Mouse (Mus musculus) embryonic facial prominence, embryonic 11.5 days (tissue): ENCODE data around the gene Myo9b. TPM values are rescaled to one million over a fixed set of nuclear protein-coding genes. Genes with fewer than 3 reads are reported as not detected.

Experiments used
- ATAC-seq: fragments of 200-750 bp; cut with Nextera tagmentation; replicated peaks from 2 replicates; pipeline ENCODE4 v1.8.0; 2017; ENCODE audit warnings: low read depth; ENCODE audit not compliant: insufficient number of reproducible peaks, low FRiP score, low TSS enrichment
- DNase-seq: peaks from one replicate; pipeline ENCODE4 v3.0.0-alpha.2; 2015; ENCODE audit warnings: low spot score
- H3K27ac ChIP-seq: fragments of 300-500 bp; sonication (generic); replicated peaks from 2 replicates; pipeline ENCODE4 v1.5.1; 2014; ENCODE audit warnings: mild to moderate bottlenecking, low read depth, low read length, control low read depth
- H3K27me3 ChIP-seq: fragments of 300-500 bp; sonication (generic); 2 replicates; pipeline ENCODE4 v1.6.1; 2014; ENCODE audit warnings: mild to moderate bottlenecking, low read length, moderate library complexity, mixed read lengths; ENCODE audit not compliant: control insufficient read depth, insufficient read depth
- H3K36me3 ChIP-seq: fragments of 300-500 bp; sonication (generic); replicated peaks from 2 replicates; pipeline ENCODE4 v1.6.1; 2014; ENCODE audit warnings: low read depth, mild to moderate bottlenecking, low read length, moderate library complexity, mixed read lengths; ENCODE audit not compliant: control insufficient read depth, insufficient read depth
- H3K4me1 ChIP-seq: fragments of 300-500 bp; sonication (generic); 2 replicates; pipeline ENCODE4 v1.6.1; 2014; ENCODE audit warnings: low read length, mixed read lengths; ENCODE audit not compliant: control insufficient read depth, insufficient read depth
- H3K4me2 ChIP-seq: fragments of 300-500 bp; sonication (generic); 2 replicates; pipeline ENCODE4 v1.6.1; 2014; ENCODE audit warnings: low read depth, mild to moderate bottlenecking, control low read depth, low read length, moderate library complexity
- H3K4me3 ChIP-seq: fragments of 300-500 bp; sonication (generic); 2 replicates; pipeline ENCODE4 v1.5.1; 2014; ENCODE audit warnings: low read depth, low read length, control low read depth
- H3K9ac ChIP-seq: fragments of 300-500 bp; sonication (generic); replicated peaks from 2 replicates; pipeline ENCODE4 v1.6.1; 2014; ENCODE audit warnings: mild to moderate bottlenecking, control low read depth, low read length
- H3K9me3 ChIP-seq: fragments of 300-500 bp; sonication (generic); replicated peaks from 2 replicates; pipeline ENCODE4 v1.6.1; 2016; ENCODE audit warnings: mild to moderate bottlenecking, low read length, inconsistent platforms, mixed read lengths; ENCODE audit not compliant: control insufficient read depth
- WGBS: fragments of 180-500 bp; shearing (Covaris S2); extraction: QIAGEN DNeasy Blood & Tissue Kit; methylation state at CpG from one replicate; pipeline ENCODE4 v1.1.7; 2014; 5-methylcytosine and 5-hydroxymethylcytosine counted together
- polyA plus RNA-seq: library from polyadenylated mRNA; unstranded; fragments of >200 nt; fragmentation: Nextera tagmentation; extraction: Ambion mirVana; gene quantifications from 2 replicates; pipeline ENCODE4 v1.2.1, GENCODE M21; 2014

Gene Myo9b
- polyA plus RNA-seq, 1 experiment from 2014 or later, result 17.5 TPM

DNA sequence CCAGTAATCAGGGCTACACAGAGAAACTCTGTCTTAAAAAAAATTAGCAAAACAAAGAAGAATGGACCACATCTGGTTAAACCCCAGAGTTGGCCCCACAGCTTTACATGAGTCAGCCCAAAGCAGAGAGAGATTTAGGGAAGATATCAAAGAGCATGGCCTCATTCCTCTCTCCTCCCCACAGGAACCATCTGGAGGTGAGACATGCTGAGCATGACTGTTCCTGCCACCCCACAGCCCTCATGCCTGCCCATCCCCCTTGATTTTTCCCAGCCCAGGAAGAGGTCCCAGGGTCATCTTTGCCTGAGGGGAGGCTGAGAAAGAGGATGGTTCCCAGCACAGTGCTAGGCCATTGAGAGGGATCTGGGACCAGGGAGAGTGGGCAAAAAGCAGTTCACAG is 95.9 kb downstream of the Myo9b start:
- Histone ChIP-seq H3K4me1 (0 out of 2 replicates have a peak, but pooled peaks cover 3% of the 10 kb centered on the region), H3K9me3 (no peaks in the 10 kb centered on the region), H3K9ac (no peak overlapping the region), H3K36me3 (no peaks in the 10 kb centered on the region; the same call in 1 of the 2 replicates), H3K4me3 (no peak overlapping the region), H3K4me2 (no peak overlapping the region), H3K27me3 (no peaks in the 10 kb centered on the region), H3K27ac (no peak overlapping the region)
- ATAC-seq, result no peak
- DNase-seq, result no peak

DNA sequence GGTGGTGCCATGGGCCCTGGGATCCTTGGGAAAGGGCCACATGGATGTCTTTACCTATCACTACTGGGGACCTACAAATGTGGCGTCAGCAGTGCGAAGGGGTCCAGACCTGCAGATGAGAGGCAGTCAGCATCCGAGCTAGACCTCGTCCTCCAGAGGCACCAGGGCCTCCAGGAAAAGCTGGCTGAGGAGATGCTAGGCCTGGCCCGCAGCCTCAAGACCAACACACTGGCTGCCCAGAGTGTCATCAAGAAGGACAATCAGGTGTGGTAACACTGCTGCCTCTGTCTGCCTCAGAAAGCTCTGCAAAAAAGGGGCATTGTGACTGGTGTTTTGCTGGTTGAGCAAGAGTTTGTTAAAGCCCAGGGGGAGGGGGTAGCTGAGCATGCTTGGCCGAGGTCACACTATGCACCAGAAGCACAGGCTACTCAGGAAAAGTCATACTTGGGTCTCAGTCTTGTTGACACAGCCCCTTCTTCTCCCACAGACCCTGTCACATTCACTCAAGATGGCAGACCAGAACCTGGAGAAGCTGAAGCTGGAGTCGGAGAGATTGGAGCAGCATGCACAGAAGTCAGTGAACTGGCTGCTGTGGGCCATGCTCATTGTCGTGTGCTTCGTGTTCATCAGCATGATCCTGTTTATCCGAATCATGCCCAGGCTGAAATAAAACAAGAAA is 96.7 kb downstream of the Myo9b start:
- no peaks in the 10 kb centered on the region; the same call in 1 of the 2 replicates for H3K36me3 ChIP-seq
- WGBS, result 87% methylated on average over 10 of the region's 10 CpGs

DNA sequence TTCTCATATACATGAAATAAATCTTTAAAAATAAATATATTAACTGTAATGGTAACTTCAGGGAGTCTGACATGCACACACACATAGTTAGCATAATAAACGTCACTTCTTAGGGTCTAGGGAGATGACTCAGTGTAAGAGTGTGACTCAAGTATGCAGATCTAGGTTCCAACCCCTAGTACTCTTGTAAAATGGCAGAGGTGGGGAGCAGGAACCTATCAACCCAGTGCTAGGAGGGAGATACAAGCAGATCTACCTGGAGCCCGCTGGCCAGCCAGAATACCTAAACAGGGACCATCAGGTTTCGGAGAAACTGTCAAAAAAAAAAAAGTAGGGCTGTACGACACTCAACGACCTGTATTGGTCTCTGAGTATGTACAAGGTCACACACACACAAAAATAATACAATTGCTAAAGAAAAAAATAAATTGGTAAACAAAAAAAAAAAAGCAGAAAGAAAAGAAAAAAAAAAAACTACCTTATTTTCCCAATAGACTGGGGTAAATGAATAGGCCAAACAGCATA is 98.3 kb downstream of the Myo9b start:
- H3K36me3 ChIP-seq, result no peaks in the 10 kb centered on the region; the same call in 1 of the 2 replicates
- H3K4me2 ChIP-seq, result peak overlapping the region; percentile 32
- peak overlapping the region; percentile 2; the same call in 1 of the 2 replicates for H3K9ac ChIP-seq
- no peak for ATAC-seq
- WGBS, result 30% methylated on average over 5 of the region's 5 CpGs
- no peak overlapping the region for H3K27ac ChIP-seq
- H3K9me3 ChIP-seq, result no peaks in the 10 kb centered on the region
- peak overlapping the region; percentile 70 for H3K4me3 ChIP-seq
- DNase-seq, result no peak
- H3K27me3 ChIP-seq, result no peaks in the 10 kb centered on the region
- H3K4me1 ChIP-seq, result peaks cover 6% of the 10 kb centered on the region

More for the DNA sequence above, 96.7 kb downstream of the Myo9b start:
- Histone ChIP-seq H3K4me1 (0 out of 2 replicates have a peak, but pooled peaks cover 3% of the 10 kb centered on the region), H3K27ac (no peak overlapping the region), H3K4me3 (no peak overlapping the region), H3K4me2 (no peak overlapping the region), H3K9ac (no peak overlapping the region), H3K27me3 (no peaks in the 10 kb centered on the region), H3K9me3 (no peaks in the 10 kb centered on the region)
- ATAC-seq (no peak), DNase-seq (no peak)

DNA sequence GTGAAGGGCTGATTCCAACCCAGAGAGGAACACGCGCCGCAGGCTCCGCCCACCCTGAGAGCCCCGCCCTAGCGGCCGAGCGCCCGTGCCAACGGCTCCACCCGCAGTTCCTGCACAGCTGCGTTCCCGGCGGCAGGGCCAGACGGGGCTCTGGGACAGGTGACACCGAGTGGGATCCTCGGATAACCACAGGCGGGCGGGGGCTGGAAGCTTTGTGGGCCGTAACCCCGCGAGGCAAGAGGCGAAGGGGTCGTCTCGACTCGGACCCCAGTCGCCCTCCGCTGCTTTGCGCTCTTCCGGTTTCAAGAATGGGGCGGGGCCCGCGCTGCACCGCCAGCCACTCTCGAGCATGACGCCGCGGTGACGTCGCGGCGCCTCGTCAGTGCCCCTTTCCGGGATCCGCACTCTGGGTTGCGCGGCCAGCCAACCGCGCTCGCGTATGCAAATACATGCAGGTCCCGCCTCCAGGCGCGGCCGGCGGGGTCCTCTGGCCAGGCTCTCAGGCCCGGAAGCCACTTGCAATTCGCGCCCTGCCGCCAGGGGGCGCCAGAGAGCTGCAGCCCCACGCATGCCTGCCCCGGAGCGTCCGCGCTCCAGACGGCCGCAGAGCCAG is 98.8 kb downstream of the Myo9b start, which contains the start of gene Ocel1:
Gene Ocel1 (plus strand): TSS at position 63 of the 613 bp plus-strand sequence.
- no peaks in the 10 kb centered on the region for H3K9me3 ChIP-seq
- no peak within 1 kb of the TSS for H3K27ac ChIP-seq
- H3K4me1 ChIP-seq, result peaks cover 12% of the 10 kb centered on the region
- peak within 1 kb of the TSS; percentile 70 for H3K4me3 ChIP-seq
- under 1% methylated on average over 68 of the region's 68 CpGs for whole genome bisulfite sequencing
- peak within 1 kb of the TSS; percentile 32 for H3K4me2 ChIP-seq
- peak within 1 kb of the TSS; percentile 38; the same call in 1 of the 2 replicates for H3K9ac ChIP-seq
- peak; percentile 98 for DNase-seq
- H3K36me3 ChIP-seq, result no peaks in the 10 kb centered on the region; the same call in 1 of the 2 replicates
- peak; percentile 68 for ATAC-seq
- no peaks in the 10 kb centered on the region for H3K27me3 ChIP-seq

DNA sequence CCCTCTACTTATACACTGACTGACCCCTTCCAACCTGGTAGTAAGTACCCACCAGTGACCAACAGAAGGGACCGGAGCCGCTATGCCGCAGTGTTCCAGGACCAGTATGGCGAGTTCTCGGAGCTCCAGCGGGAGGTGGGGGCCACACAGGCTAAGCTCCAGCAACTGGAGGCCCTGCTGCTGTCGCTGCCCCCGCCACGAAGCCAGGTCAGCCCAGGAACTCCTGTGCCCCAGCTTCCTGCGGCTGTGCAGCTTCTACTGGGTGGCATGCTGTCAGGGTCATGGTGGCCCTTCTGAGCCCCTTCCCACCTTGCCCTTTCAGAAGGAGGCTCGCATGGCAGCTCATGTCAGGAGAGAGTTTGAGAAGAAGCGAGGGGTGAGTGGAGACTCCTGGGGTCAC is 99.9 kb downstream of the Myo9b start:
- Histone ChIP-seq H3K27ac (no peak overlapping the region), H3K4me1 (peaks cover 12% of the 10 kb centered on the region), H3K27me3 (no peaks in the 10 kb centered on the region), H3K36me3 (no peaks in the 10 kb centered on the region; the same call in 1 of the 2 replicates), H3K4me3 (no peak overlapping the region), H3K9me3 (no peaks in the 10 kb centered on the region), H3K4me2 (no peak overlapping the region), H3K9ac (no peak overlapping the region)
- 80% methylated on average over 12 of the region's 12 CpGs for WGBS
- DNase-seq (no peak), ATAC-seq (no peak)

DNA sequence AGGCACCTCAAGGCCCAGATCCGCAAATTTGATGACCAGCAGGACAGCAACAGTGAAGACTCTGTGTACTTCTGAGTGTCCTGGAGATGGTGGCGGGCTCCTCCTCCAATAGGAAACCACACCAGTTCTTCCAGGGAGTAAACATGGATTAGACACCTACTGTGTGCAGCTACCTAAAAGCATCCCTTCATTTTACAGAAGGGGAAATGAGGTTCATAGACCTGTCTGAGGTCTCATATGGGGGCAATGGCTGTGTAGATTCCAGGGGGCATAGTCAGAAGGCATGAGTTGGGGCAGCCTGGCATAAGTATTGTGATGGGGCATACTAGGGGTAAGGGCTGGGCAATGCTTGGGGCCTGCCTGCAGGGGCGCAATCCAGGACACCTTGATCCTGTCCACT is 100.5 kb downstream of the Myo9b start:
- 92% methylated on average over 3 of the region's 3 CpGs for WGBS
- H3K36me3 ChIP-seq, result no peaks in the 10 kb centered on the region; the same call in 1 of the 2 replicates

DNA sequence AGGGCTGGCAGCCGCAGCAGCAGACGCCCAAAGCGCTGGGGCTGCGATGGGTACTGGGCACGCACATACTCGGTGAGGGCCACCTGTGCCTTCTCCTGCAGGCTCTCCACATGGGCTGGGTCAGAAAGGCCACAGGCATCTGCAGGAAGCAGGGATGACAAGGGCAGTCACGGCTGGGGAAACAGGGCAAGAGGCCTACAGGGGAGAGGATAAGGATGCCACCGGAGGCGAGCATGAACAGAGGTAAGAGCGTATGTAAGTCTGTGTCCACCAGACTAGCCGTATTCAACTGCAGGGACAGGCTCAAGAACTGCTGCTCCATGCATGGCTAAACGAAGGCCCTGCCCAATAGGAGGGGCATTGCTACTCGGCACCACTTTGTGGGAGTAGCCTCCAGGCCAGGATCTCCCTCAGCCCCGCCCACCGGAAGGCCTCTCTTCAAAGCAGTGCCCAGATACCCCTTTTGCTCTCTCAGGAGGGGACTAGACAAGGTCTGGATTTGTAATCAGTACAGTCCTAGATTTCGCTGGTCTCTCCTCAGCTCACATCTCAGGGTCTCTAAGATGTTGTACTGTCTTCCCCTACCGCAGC is 102.2 kb downstream of the Myo9b start:
- H3K9ac ChIP-seq, result no peak overlapping the region
- no peaks in the 10 kb centered on the region for H3K27me3 ChIP-seq
- ATAC-seq (no peak), DNase-seq (no peak)
- H3K27ac ChIP-seq, result no peak overlapping the region
- no peak overlapping the region for H3K4me3 ChIP-seq
- no peaks in the 10 kb centered on the region; the same call in 1 of the 2 replicates for H3K36me3 ChIP-seq
- 73% methylated on average over 17 of the region's 17 CpGs for WGBS
- H3K9me3 ChIP-seq, result no peaks in the 10 kb centered on the region
- no peak overlapping the region for H3K4me2 ChIP-seq
- peaks cover 13% of the 10 kb centered on the region for H3K4me1 ChIP-seq

More for the DNA sequence above, 100.5 kb downstream of the Myo9b start:
- H3K4me2 ChIP-seq, result no peak overlapping the region
- H3K27me3 ChIP-seq, result no peaks in the 10 kb centered on the region
- H3K9ac ChIP-seq, result no peak overlapping the region
- no peak for DNase-seq
- H3K4me3 ChIP-seq, result no peak overlapping the region
- no peak overlapping the region for H3K27ac ChIP-seq
- H3K4me1 ChIP-seq, result peaks cover 9% of the 10 kb centered on the region
- H3K9me3 ChIP-seq, result no peaks in the 10 kb centered on the region
- no peak for ATAC-seq
